Mouse (Mus musculus): ENCODE measurements around the gene Vps26c. TPM values are rescaled to one million over a fixed set of nuclear protein-coding genes. Genes with fewer than 3 reads are reported as not detected.

The Vps26c gene
- 2.2 and 3.2 TPM in 2 replicates for polyA plus RNA-seq (2012)

GRCm38 (mm10) chr16:94526344-94527151 lies at the start of gene Vps26c:
Gene Vps26c (minus strand): TSS chr16:94526830.

DNA sequence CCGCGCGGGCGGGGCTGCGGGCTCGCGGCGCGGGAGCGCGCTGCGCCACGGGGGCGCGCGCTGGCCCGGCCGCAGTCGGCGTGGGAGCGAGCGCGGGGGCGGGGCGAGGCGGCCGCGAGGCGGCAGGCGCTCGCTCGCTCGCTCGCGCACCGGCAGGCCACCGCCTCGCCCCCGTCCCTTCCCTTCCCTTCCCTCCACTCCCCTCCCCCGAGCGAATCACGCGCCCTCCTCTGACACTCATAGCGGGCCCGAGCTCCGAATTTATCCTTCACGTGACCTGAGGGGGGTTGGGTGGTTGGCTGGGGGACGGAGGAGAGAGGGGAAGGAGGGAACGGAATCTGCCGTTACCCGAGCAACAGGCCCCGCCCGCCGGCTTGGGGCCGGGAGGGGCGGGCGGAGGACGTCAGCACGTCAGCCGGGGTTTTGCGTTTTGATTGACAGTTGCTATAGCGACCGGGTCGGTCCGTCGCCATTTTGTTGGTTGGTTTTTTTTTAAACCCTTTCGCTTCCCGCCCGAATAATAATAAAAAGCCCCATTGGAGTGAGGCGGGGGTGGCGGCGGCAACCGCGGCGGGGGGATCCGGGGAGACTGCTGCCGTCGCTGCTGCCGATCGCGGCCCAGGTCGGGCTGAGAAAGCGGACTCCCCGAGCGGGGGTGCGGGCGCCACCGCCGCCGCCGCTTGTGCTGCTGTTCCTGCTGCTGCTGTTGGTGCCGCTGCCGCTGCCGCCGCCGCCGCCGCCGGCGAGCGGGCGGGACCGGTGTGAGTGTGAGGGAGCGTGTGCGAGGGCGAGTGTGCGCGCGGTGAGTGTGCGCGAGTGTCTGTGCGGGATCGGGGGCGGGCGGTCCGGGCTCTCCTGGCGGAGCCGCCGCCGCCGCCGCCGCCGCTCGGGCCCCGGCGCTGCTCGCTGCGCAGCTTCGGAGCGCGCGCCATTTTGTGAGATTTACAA lies 42.9 kb upstream of the Vps26c start, which contains the start of gene Dyrk1a:
Dyrk1a (plus strand) TSS at position 782 of the 948 bp plus-strand sequence.

Other genes with a start within 250 kb of the Vps26c start
- gene Hlcs, start 213.3 kb downstream of the Vps26c start, polyA plus RNA-seq (2012) = 5.1 and 6.1 TPM in 2 replicates
- 0.12 and 0.16 TPM in 2 replicates for gene Ripply3, start 198.4 kb downstream of the Vps26c start, polyA plus RNA-seq (2012)
- 7.0 and 8.8 TPM in 2 replicates for gene Ttc3, start 156.2 kb downstream of the Vps26c start, polyA plus RNA-seq (2012)
- 15.5 and 16.1 TPM in 2 replicates for gene Pigp, start 155.0 kb downstream of the Vps26c start, polyA plus RNA-seq (2012)
- 14.1 and 18.2 TPM in 2 replicates for gene Dyrk1a, start 43.2 kb upstream of the Vps26c start, polyA plus RNA-seq (2012)

All from megakaryocyte-erythroid progenitor cell, adult 5 weeks (primary cell).